Mouse (Mus musculus): ENCODE data around the gene Fga.

- no peak for TF ChIP-seq CTCF (IDR thresholded peaks at IDR 0.05; ENCODE audit: low read depth)
- no peak for TF ChIP-seq EP300 (IDR thresholded peaks at IDR 0.05; ENCODE audit: low read depth)
Measured at GRCm38 (mm10) chr3:83049680-83050079, 23.8 kb downstream of the Fga start, which contains the start of gene Fgb.

Data from heart, postnatal 0 days (tissue).